Mouse (Mus musculus): ENCODE measurements around the gene Spata5. TPM values are rescaled to one million over a fixed set of nuclear protein-coding genes. Genes with fewer than 3 reads are reported as not detected.

Gene Spata5
- polyA plus RNA-seq, 1 experiment from 2014 or later, result 40.6 TPM

- no peaks in the 10 kb centered on the region for H3K27me3 ChIP-seq (ENCODE audit: control insufficient read depth, insufficient read depth, low read length)
- no peaks in the 10 kb centered on the region for H3K4me1 ChIP-seq (ENCODE audit: control insufficient read depth, insufficient read depth, low read length)
- H3K4me2 ChIP-seq (ENCODE audit: low read depth), result no peak overlapping the region
- H3K36me3 ChIP-seq (ENCODE audit: control insufficient read depth, insufficient read depth, low read length), result no peaks in the 10 kb centered on the region
- no peak overlapping the region for H3K4me3 ChIP-seq (ENCODE audit: low read depth, low read length)
- no peaks in the 10 kb centered on the region for H3K9me3 ChIP-seq (ENCODE audit: control insufficient read depth, low read length)
- no peak overlapping the region for H3K9ac ChIP-seq (ENCODE audit: low read length)
- 55% methylated on average over 14 of the region's 14 CpGs for whole genome bisulfite sequencing
- DNase-seq (ENCODE audit: low spot score) (peak; percentile 79), ATAC-seq (ENCODE audit: insufficient read depth, low FRiP score, low TSS enrichment) (no peak)
- no peak overlapping the region for H3K27ac ChIP-seq (ENCODE audit: low read depth, low read length)
These were observed 5.2 kb upstream of the Spata5 start for GRCm38 (mm10) chr3:37414413-37414960.

GRCm38 (mm10) chr3:37418341-37418740 is 1.4 kb upstream of the Spata5 start:
- Histone ChIP-seq H3K4me2 (ENCODE audit: low read depth) (peak overlapping the region; percentile 76), H3K36me3 (ENCODE audit: control insufficient read depth, insufficient read depth, low read length) (no peaks in the 10 kb centered on the region), H3K4me1 (ENCODE audit: control insufficient read depth, insufficient read depth, low read length) (peaks cover 7% of the 10 kb centered on the region), H3K27ac (ENCODE audit: low read depth, low read length) (no peak overlapping the region; the same call in 1 of the 2 replicates), H3K9ac (ENCODE audit: low read length) (no peak overlapping the region), H3K27me3 (ENCODE audit: control insufficient read depth, insufficient read depth, low read length) (no peaks in the 10 kb centered on the region), H3K4me3 (ENCODE audit: low read depth, low read length) (peak overlapping the region; percentile 91), H3K9me3 (ENCODE audit: control insufficient read depth, low read length) (no peaks in the 10 kb centered on the region)
- DNase-seq (ENCODE audit: low spot score) (no peak), ATAC-seq (ENCODE audit: insufficient read depth, low FRiP score, low TSS enrichment) (no peak)
- 81% methylated on average over 5 of the region's 5 CpGs for WGBS

DNA sequence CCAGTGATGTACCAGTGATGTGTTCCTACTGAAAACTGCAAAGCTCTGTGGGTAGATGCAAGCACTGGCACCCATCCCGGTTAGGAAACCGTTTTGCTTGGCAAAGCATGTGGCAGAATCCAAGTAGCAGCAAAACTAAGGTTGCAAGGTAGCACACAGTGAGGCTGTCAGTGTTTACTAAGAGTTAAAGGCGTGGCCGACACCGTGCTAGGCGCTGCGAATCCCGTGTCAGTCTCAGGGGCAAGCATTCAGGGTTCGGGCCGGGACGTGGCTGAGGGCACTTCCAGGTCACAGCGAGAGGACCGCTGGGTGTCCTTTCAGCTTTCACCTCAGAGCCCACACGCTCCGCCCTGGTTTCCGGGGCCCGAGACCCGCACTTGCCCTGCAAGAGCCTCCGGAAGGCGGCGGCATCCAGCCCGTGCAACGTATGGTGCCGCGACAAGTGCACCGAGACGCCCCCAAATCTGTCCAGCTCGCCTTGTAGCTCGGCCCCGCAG is 687 bp upstream of the Spata5 start:
- Histone ChIP-seq H3K36me3 (ENCODE audit: control insufficient read depth, insufficient read depth, low read length) (no peaks in the 10 kb centered on the region), H3K27me3 (ENCODE audit: control insufficient read depth, insufficient read depth, low read length) (no peaks in the 10 kb centered on the region), H3K4me1 (ENCODE audit: control insufficient read depth, insufficient read depth, low read length) (peaks cover 7% of the 10 kb centered on the region), H3K27ac (ENCODE audit: low read depth, low read length) (peak overlapping the region; percentile 82), H3K4me3 (ENCODE audit: low read depth, low read length) (peak overlapping the region; percentile 91), H3K4me2 (ENCODE audit: low read depth) (peak overlapping the region; percentile 76), H3K9me3 (ENCODE audit: control insufficient read depth, low read length) (no peaks in the 10 kb centered on the region), H3K9ac (ENCODE audit: low read length) (peak overlapping the region; percentile 72)
- ATAC-seq (ENCODE audit: insufficient read depth, low FRiP score, low TSS enrichment), result no peak
- 0% methylated on average over 30 of the region's 30 CpGs for WGBS
- DNase-seq (ENCODE audit: low spot score), result no peak

GRCm38 (mm10) chr3:37420072-37420471 is 376 bp downstream of the Spata5 start, which contains the start of gene Nudt6:
Gene Nudt6, minus strand, starts transcription at chr3:37420211.
- Histone ChIP-seq H3K9me3 (ENCODE audit: control insufficient read depth, low read length) (no peaks in the 10 kb centered on the region), H3K4me3 (ENCODE audit: low read depth, low read length) (peak within 1 kb of the TSS; percentile 91), H3K4me1 (ENCODE audit: control insufficient read depth, insufficient read depth, low read length) (peaks cover 7% of the 10 kb centered on the region), H3K4me2 (ENCODE audit: low read depth) (peak within 1 kb of the TSS; percentile 90), H3K27me3 (ENCODE audit: control insufficient read depth, insufficient read depth, low read length) (no peaks in the 10 kb centered on the region), H3K9ac (ENCODE audit: low read length) (peak within 1 kb of the TSS; percentile 80), H3K36me3 (ENCODE audit: control insufficient read depth, insufficient read depth, low read length) (no peaks in the 10 kb centered on the region), H3K27ac (ENCODE audit: low read depth, low read length) (peak within 1 kb of the TSS; percentile 83)
- DNase-seq (ENCODE audit: low spot score), result peak; percentile 97
- peak; percentile 83 for ATAC-seq (ENCODE audit: insufficient read depth, low FRiP score, low TSS enrichment)
- WGBS, result under 1% methylated on average over 50 of the region's 50 CpGs

- Histone ChIP-seq H3K9ac (ENCODE audit: low read length) (peak overlapping the region; percentile 80), H3K9me3 (ENCODE audit: control insufficient read depth, low read length) (no peaks in the 10 kb centered on the region), H3K27me3 (ENCODE audit: control insufficient read depth, insufficient read depth, low read length) (no peaks in the 10 kb centered on the region), H3K27ac (ENCODE audit: low read depth, low read length) (peak overlapping the region; percentile 83), H3K4me3 (ENCODE audit: low read depth, low read length) (peak overlapping the region; percentile 91), H3K4me2 (ENCODE audit: low read depth) (peak overlapping the region; percentile 90), H3K36me3 (ENCODE audit: control insufficient read depth, insufficient read depth, low read length) (no peaks in the 10 kb centered on the region), H3K4me1 (ENCODE audit: control insufficient read depth, insufficient read depth, low read length) (peaks cover 7% of the 10 kb centered on the region)
- DNase-seq (ENCODE audit: low spot score), result no peak
- WGBS, result under 1% methylated on average over 24 of the region's 24 CpGs
- ATAC-seq (ENCODE audit: insufficient read depth, low FRiP score, low TSS enrichment), result no peak
These were observed 945 bp downstream of the Spata5 start for GRCm38 (mm10) chr3:37420641-37421040.

DNA sequence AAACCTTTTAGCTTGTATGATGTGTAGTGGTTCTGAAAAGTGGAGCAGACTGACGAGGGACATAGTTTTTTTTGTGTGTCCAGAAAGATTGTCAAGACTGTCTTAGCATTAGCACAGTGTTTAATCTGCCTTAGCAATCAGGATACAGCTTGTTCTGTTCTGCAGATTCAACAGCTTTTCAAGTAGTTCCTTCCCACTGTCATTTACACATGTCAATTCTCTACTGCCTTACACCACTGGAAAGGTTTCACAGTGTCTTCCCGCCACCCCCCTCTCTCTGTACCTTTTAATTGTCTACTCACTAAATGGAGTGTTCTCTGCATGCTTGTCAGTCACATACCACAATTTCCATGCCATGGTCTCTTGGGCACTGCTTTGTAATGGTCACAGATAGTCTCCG is 1.5 kb downstream of the Spata5 start:
- H3K4me1 ChIP-seq (ENCODE audit: control insufficient read depth, insufficient read depth, low read length), result peaks cover 7% of the 10 kb centered on the region
- no peak overlapping the region for H3K27ac ChIP-seq (ENCODE audit: low read depth, low read length)
- no peak for DNase-seq (ENCODE audit: low spot score)
- H3K4me2 ChIP-seq (ENCODE audit: low read depth), result peak overlapping the region; percentile 90
- H3K9ac ChIP-seq (ENCODE audit: low read length), result peak overlapping the region; percentile 80; the same call in 1 of the 2 replicates
- no peaks in the 10 kb centered on the region for H3K27me3 ChIP-seq (ENCODE audit: control insufficient read depth, insufficient read depth, low read length)
- 22% methylated on average over 3 of the region's 3 CpGs for WGBS
- H3K36me3 ChIP-seq (ENCODE audit: control insufficient read depth, insufficient read depth, low read length), result no peaks in the 10 kb centered on the region
- no peak for ATAC-seq (ENCODE audit: insufficient read depth, low FRiP score, low TSS enrichment)
- no peaks in the 10 kb centered on the region for H3K9me3 ChIP-seq (ENCODE audit: control insufficient read depth, low read length)
- H3K4me3 ChIP-seq (ENCODE audit: low read depth, low read length), result peak overlapping the region; percentile 91

DNA sequence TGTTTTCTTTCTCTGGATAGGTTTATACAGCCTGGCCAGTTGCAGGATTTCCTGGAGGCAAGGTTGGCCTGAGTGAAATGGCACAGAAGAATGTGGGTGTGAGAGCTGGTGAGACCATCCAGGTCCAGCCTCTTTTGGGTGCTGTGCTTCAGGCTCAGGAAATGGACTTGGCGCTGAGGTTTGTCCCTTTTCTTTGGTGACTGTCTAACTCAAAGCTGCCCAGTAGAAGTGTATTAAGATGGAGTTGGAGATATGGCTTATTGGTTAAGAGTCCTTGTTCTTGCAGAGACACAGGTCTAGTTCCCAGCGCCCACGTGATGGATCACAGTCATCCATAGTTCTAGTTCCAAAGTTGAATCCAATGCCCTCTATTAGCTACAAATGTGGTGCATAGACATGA is 6.4 kb downstream of the Spata5 start:
- Histone ChIP-seq H3K9ac (ENCODE audit: low read length) (no peak overlapping the region), H3K4me1 (ENCODE audit: control insufficient read depth, insufficient read depth, low read length) (peaks cover 4% of the 10 kb centered on the region), H3K4me2 (ENCODE audit: low read depth) (no peak overlapping the region), H3K9me3 (ENCODE audit: control insufficient read depth, low read length) (no peaks in the 10 kb centered on the region), H3K36me3 (ENCODE audit: control insufficient read depth, insufficient read depth, low read length) (no peaks in the 10 kb centered on the region), H3K27me3 (ENCODE audit: control insufficient read depth, insufficient read depth, low read length) (no peaks in the 10 kb centered on the region), H3K4me3 (ENCODE audit: low read depth, low read length) (no peak overlapping the region), H3K27ac (ENCODE audit: low read depth, low read length) (no peak overlapping the region)
- DNase-seq (ENCODE audit: low spot score) (no peak), ATAC-seq (ENCODE audit: insufficient read depth, low FRiP score, low TSS enrichment) (no peak)
- WGBS, result 93% methylated on average over 3 of the region's 3 CpGs

GRCm38 (mm10) chr3:37430359-37430758 is 10.7 kb downstream of the Spata5 start:
- H3K4me2 ChIP-seq (ENCODE audit: low read depth), result no peak overlapping the region
- H3K36me3 ChIP-seq (ENCODE audit: control insufficient read depth, insufficient read depth, low read length), result no peaks in the 10 kb centered on the region
- H3K4me3 ChIP-seq (ENCODE audit: low read depth, low read length), result no peak overlapping the region
- H3K27me3 ChIP-seq (ENCODE audit: control insufficient read depth, insufficient read depth, low read length), result no peaks in the 10 kb centered on the region
- H3K4me1 ChIP-seq (ENCODE audit: control insufficient read depth, insufficient read depth, low read length), result no peaks in the 10 kb centered on the region
- H3K9me3 ChIP-seq (ENCODE audit: control insufficient read depth, low read length), result no peaks in the 10 kb centered on the region
- H3K27ac ChIP-seq (ENCODE audit: low read depth, low read length), result no peak overlapping the region
- ATAC-seq (ENCODE audit: insufficient read depth, low FRiP score, low TSS enrichment), result no peak
- DNase-seq (ENCODE audit: low spot score), result no peak
- H3K9ac ChIP-seq (ENCODE audit: low read length), result no peak overlapping the region

- Histone ChIP-seq H3K9me3 (ENCODE audit: control insufficient read depth, low read length) (no peaks in the 10 kb centered on the region), H3K4me1 (ENCODE audit: control insufficient read depth, insufficient read depth, low read length) (no peaks in the 10 kb centered on the region), H3K27ac (ENCODE audit: low read depth, low read length) (no peak overlapping the region), H3K4me3 (ENCODE audit: low read depth, low read length) (no peak overlapping the region), H3K4me2 (ENCODE audit: low read depth) (no peak overlapping the region), H3K9ac (ENCODE audit: low read length) (no peak overlapping the region), H3K27me3 (ENCODE audit: control insufficient read depth, insufficient read depth, low read length) (no peaks in the 10 kb centered on the region), H3K36me3 (ENCODE audit: control insufficient read depth, insufficient read depth, low read length) (no peaks in the 10 kb centered on the region)
- DNase-seq (ENCODE audit: low spot score), result no peak
- WGBS, result 98% methylated on average over 1 of the region's 1 CpGs
- no peak for ATAC-seq (ENCODE audit: insufficient read depth, low FRiP score, low TSS enrichment)
These were observed 20.1 kb downstream of the Spata5 start for GRCm38 (mm10) chr3:37439770-37440169.
